Mouse (Mus musculus): ENCODE data around the gene Diras2.

The Diras2 gene

GRCm38 (mm10) chr13:52469795-52470690 lies 61.0 kb downstream of the Diras2 start:
- no peak for DNase-seq (ENCODE audit: low read depth, low spot score)

- DNase-seq (ENCODE audit: low read depth, low spot score), result no peak
These were observed 65.9 kb downstream of the Diras2 start for GRCm38 (mm10) chr13:52465141-52465540.

GRCm38 (mm10) chr13:52459982-52460381 lies 71.1 kb downstream of the Diras2 start:
- no peak for DNase-seq (ENCODE audit: low read depth, low spot score)

GRCm38 (mm10) chr13:52457889-52458324 lies 73.2 kb downstream of the Diras2 start:
- peak; percentile 33 for DNase-seq (ENCODE audit: low read depth, low spot score)

- no peak for DNase-seq (ENCODE audit: low read depth, low spot score)
These were observed 73.7 kb downstream of the Diras2 start for GRCm38 (mm10) chr13:52457177-52457888.

GRCm38 (mm10) chr13:52455329-52455728 lies 75.8 kb downstream of the Diras2 start:
- DNase-seq (ENCODE audit: low read depth, low spot score), result no peak

- no peak for DNase-seq (ENCODE audit: low read depth, low spot score)
These were observed 76.3 kb downstream of the Diras2 start for GRCm38 (mm10) chr13:52454708-52455250.

Measured in ES-CJ7 (cell line).